Mouse (Mus musculus) small intestine, adult 2 months (tissue): ENCODE data around the gene Comt. TPM values are rescaled to one million over a fixed set of nuclear protein-coding genes. Genes with fewer than 3 reads are reported as not detected.
A peak's percentile ranks its signal among the peaks of the same experiment; 100 is the strongest.

Source experiments
- H3K27ac ChIP-seq: fragments of 200-500 bp; 2 replicates; pipeline ENCODE4 v1.5.1; 2012; ENCODE audit warnings: low read depth, low read length, control low read depth, inconsistent platforms; ENCODE audit not compliant: insufficient read depth
- H3K27me3 ChIP-seq: fragments of 200-500 bp; 2 replicates; pipeline ENCODE4 v1.6.1; 2012; ENCODE audit warnings: mild to moderate bottlenecking, moderate library complexity, low read length, inconsistent platforms; ENCODE audit not compliant: control insufficient read depth, insufficient read depth
- H3K36me3 ChIP-seq: fragments of 200-500 bp; 2 replicates; pipeline ENCODE4 v1.6.1; 2012; ENCODE audit warnings: mild to moderate bottlenecking, low read length, control low read depth, inconsistent platforms; ENCODE audit not compliant: control insufficient read depth, insufficient read depth
- H3K4me1 ChIP-seq: fragments of 200-500 bp; 2 replicates; pipeline ENCODE4 v1.6.1; 2012; ENCODE audit warnings: low read length, inconsistent platforms, mixed read lengths; ENCODE audit not compliant: control insufficient read depth, insufficient read depth, insufficient read length
- H3K4me3 ChIP-seq: fragments of 200-500 bp; 2 replicates; pipeline ENCODE4 v1.5.1; 2012; ENCODE audit warnings: low read depth, mild to moderate bottlenecking, control low read depth, inconsistent platforms, low read length, moderate library complexity
- CTCF ChIP-seq: fragments of 200-500 bp; IDR thresholded peaks from 2 replicates; pipeline ENCODE4 v1.5.1; 2012; ENCODE audit warnings: low read depth, mild to moderate bottlenecking, control low read depth, inconsistent platforms, low read length, moderate library complexity, mixed read lengths; ENCODE audit not compliant: insufficient replicate concordance, insufficient read length; ENCODE audit errors: extremely low read depth
- POLR2A ChIP-seq: fragments of 200-500 bp; IDR thresholded peaks from 2 replicates; pipeline ENCODE4 v1.6.1; 2012; ENCODE audit warnings: low read depth, mild to moderate bottlenecking, control low read depth, inconsistent platforms, low read length, moderate library complexity
- WGBS: fragments of 180-500 bp; shearing (Covaris S2); methylation state at CpG from one replicate; pipeline ENCODE4 v1.1.7; 2018; 5-methylcytosine and 5-hydroxymethylcytosine counted together
- polyA plus RNA-seq: library from polyadenylated mRNA; depleted of rRNA; stranded (reverse); fragments of >200 nt; gene quantifications from 2 replicates; pipeline ENCODE4 v1.2.3, GENCODE M21; 2012; rRNA removed

Comt gene
- 127 and 214 TPM in 2 replicates for polyA plus RNA-seq

DNA sequence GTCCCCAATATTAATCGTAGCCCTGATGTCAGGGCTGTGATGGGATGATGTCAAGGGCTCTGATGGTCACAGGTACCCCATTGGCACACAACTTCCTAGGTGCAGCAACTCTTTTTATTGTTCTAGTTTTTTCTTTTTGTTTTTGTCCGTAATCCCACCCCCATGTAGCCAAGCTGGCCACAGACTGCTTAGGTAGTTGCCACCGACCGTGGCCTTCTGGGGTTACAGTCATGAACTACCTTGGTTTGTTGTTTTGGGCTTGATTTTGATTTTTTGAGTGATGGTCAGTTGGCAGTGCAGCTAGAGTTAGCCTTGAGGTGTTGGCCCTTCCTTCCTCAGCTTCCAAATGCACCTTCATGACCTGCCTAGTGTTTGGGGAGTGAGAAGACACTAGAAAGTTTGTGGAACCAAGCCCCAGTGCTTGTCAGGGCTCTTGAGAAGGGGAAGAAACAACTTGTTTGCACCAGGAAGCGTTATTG is at the start of gene Comt:
TSS of gene Comt (minus strand) at position 51 of the 479 bp plus-strand sequence.
- Histone ChIP-seq H3K36me3 (peaks cover 4% of the 10 kb centered on the region), H3K4me1 (peaks cover 29% of the 10 kb centered on the region), H3K27ac (peak within 1 kb of the TSS; percentile 85), H3K27me3 (no peaks in the 10 kb centered on the region), H3K4me3 (peak within 1 kb of the TSS; percentile 91)
- WGBS, result 32% methylated on average over 5 of the region's 5 CpGs
- TF ChIP-seq POLR2A (no peak), CTCF (no peak)

DNA sequence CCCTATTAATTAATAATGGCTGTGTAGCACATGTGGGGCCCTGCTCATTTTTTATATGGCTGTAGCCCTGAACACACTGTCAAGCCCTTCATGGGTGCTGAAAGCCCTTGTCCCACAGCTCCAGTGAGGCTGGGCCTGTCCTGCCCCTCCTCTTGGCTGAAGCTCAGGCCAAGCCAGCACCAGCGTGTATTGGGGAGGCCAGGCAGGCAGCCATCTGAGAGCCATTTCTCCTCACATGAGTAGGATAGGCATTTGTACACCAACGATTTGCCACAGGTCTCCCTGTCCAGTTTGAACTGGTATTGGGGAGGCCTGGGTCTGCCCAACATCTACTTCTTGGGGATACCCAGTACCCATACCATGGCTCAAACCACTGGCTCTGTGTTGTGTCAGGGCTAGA is 47.4 kb upstream of the Comt start:
- peaks cover 5% of the 10 kb centered on the region; the same call in 1 of the 2 replicates for H3K36me3 ChIP-seq
- no peak overlapping the region for H3K4me3 ChIP-seq
- TF ChIP-seq CTCF (no peak), POLR2A (no peak)
- 79% methylated on average over 2 of the region's 2 CpGs for WGBS
- H3K27me3 ChIP-seq, result no peaks in the 10 kb centered on the region
- H3K27ac ChIP-seq, result no peak overlapping the region
- no peaks in the 10 kb centered on the region for H3K4me1 ChIP-seq

DNA sequence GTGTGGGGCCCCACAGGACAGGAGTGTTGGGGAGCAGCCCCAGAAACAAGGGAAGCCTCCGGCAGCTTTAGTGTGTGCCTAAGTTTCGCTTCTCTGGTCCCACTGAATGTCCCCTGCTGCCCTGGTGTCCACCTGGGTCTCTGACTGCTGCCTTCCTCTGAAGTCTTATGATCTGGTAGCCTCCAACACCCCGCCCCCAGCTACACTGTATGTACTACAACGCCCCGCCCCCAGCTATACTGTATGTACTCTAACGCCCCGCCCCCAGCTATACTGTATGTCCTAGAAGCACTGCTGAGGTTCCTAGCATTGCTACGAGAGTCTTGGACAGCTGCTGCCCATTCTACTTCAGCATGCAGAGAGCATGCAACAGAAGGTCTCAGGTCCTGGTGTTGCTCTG is 46.3 kb upstream of the Comt start:
- Histone ChIP-seq H3K4me1 (no peaks in the 10 kb centered on the region), H3K36me3 (peaks cover 8% of the 10 kb centered on the region; the same call in 1 of the 2 replicates), H3K27me3 (no peaks in the 10 kb centered on the region), H3K4me3 (no peak overlapping the region), H3K27ac (no peak overlapping the region)
- no peak for TF ChIP-seq POLR2A
- no peak for TF ChIP-seq CTCF
- 78% methylated on average over 8 of the region's 8 CpGs for WGBS

DNA sequence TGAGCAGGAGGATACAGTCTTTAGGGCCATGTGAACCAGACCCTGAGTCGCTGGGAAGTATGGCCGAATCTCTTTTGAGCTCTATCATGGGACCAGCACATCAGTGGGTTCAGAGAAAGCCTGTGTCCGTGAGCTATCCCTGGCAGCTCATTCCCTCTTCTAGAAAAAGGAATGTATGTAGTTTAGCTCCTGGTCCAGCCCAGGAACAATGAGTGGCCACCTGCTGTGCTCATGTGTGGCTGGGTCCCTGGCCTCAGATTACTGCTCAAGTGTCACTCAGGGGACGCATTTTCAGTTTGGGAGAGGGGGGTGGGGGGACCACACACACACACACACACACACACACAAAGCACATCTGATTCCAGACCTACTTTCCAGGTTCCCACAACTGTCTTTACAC is 45.8 kb upstream of the Comt start:
- peaks cover 6% of the 10 kb centered on the region; the same call in 1 of the 2 replicates for H3K36me3 ChIP-seq
- H3K4me3 ChIP-seq, result no peak overlapping the region
- no peaks in the 10 kb centered on the region for H3K27me3 ChIP-seq
- TF ChIP-seq CTCF (no peak), POLR2A (no peak)
- no peaks in the 10 kb centered on the region for H3K4me1 ChIP-seq
- 91% methylated on average over 4 of the region's 4 CpGs for WGBS
- no peak overlapping the region for H3K27ac ChIP-seq

DNA sequence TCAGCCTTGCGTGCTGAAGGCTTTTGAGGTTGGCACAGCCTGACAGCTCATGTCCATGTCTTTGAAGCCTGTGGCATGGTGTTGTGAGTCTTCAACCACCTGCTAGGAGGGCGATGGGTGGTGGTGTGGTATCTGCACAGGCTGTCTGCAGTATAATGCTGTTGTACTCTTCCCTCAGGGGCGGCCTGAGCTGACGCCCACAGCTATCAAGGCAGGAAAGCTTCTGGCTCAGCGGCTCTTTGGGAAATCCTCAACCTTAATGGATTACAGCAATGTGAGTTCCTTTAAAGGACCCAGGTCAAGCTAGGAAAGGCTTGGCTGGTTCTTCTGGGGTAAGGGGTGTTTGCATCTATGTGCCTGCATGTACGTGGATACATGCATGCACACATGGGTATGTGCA is 45.3 kb upstream of the Comt start:
- WGBS, result 94% methylated on average over 6 of the region's 6 CpGs
- Histone ChIP-seq H3K4me1 (no peaks in the 10 kb centered on the region), H3K27ac (no peak overlapping the region), H3K4me3 (no peak overlapping the region), H3K27me3 (no peaks in the 10 kb centered on the region), H3K36me3 (peaks cover 6% of the 10 kb centered on the region; the same call in 1 of the 2 replicates)
- no peak for TF ChIP-seq POLR2A

DNA sequence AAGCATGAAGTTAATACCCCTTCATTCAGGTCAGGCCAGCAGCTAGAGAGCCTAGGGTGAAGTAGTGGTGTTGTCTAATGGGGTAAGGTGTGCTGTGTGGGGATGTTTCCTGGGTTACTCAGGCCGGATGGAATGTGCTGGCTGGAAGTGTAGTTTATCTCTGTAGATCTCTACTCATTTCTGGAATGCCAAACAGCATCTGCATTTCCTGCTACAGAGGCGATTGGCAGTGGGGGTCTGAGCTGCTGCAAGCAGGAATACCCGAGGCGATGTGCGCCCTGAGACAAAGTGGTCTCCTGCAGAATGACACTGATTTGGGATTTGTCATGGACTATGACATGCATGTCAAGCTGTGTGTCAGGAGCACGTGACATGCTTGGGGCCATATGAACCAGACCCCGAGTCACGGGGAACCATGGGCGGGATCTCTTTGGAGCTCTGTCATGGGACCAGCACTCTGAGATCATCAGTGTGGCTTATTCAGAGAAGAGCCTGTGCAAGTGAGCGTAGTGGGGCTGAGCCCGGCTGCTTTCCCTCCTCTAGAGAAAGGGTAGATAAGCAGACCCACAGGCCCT is 44.8 kb upstream of the Comt start:
- Histone ChIP-seq H3K27me3 (no peaks in the 10 kb centered on the region), H3K4me3 (no peak overlapping the region), H3K27ac (no peak overlapping the region), H3K36me3 (peaks cover 6% of the 10 kb centered on the region; the same call in 1 of the 2 replicates), H3K4me1 (no peaks in the 10 kb centered on the region)
- TF ChIP-seq POLR2A (no peak), CTCF (no peak)
- WGBS, result 87% methylated on average over 11 of the region's 11 CpGs

DNA sequence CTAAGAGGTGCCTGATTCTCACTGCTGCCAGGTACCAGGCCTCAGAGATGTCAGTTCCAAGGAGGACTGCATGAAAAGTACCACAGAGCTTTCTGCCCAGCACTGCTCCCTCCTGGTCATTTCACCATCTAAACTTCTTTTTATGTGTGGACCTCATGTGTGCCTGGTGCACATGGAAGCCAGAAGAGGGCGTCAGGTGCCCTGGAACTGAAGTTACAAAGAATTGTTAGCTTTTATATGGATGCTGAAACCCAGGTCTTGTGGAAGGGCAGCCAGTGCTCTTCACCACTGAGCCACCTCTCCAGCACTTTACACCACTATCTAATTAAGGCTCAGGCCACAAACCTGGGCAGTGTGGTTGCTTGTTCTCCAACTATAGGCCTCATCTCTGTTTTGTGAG is 44.2 kb upstream of the Comt start:
- TF ChIP-seq CTCF (peak; percentile 9; the same call in 1 of the 2 replicates), POLR2A (no peak)
- Histone ChIP-seq H3K27me3 (no peaks in the 10 kb centered on the region), H3K4me1 (no peaks in the 10 kb centered on the region), H3K4me3 (no peak overlapping the region), H3K27ac (no peak overlapping the region), H3K36me3 (peaks cover 4% of the 10 kb centered on the region; the same call in 1 of the 2 replicates)
- 69% methylated on average over 1 of the region's 1 CpGs for WGBS

DNA sequence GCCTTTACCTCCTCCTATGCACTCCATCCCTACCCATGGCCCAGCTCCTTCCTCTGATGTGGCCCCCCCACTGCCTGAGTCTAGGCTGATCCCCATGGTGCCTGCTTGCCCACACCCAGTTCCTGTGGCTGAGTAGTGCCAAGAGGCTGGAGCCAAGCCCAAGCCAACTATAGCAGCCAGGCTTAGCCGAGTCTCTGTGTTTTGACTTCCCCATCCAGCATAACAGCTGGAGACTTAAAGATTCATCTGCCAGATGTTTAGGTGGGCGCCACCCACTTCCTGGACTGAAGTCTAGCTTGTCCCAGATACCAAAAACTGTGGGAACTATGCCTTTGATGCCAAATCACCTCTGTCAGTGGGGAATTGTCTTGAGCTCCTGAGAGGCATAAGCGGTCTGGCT is 37.6 kb upstream of the Comt start:
- Histone ChIP-seq H3K4me1 (peaks cover 2% of the 10 kb centered on the region; the same call in 1 of the 2 replicates), H3K36me3 (peaks cover 5% of the 10 kb centered on the region; the same call in 1 of the 2 replicates), H3K27me3 (no peaks in the 10 kb centered on the region), H3K4me3 (no peak overlapping the region), H3K27ac (no peak overlapping the region)
- 50% methylated on average over 3 of the region's 3 CpGs for WGBS
- TF ChIP-seq CTCF, result no peak
